Mouse (Mus musculus) kidney, adult 11 months (tissue): Measurements from ENCODE around the gene Ramp3.

ENCODE experiments used
- DNase-seq: peaks from one replicate; pipeline ENCODE4 v3.0.0; 2022

The Ramp3 gene

GRCm38 (mm10) chr11:6670826-6671225 is 12.5 kb downstream of the Ramp3 start:
- DNase-seq, result peak; percentile 76

GRCm38 (mm10) chr11:6674701-6675100 is 16.4 kb downstream of the Ramp3 start:
- no peak for DNase-seq

GRCm38 (mm10) chr11:6675402-6675801 is 17.1 kb downstream of the Ramp3 start:
- peak; percentile 70 for DNase-seq

- DNase-seq, result peak; percentile 29
These were observed 18.3 kb downstream of the Ramp3 start for GRCm38 (mm10) chr11:6676641-6677040.

- peak; percentile 49 for DNase-seq
These were observed 19.2 kb downstream of the Ramp3 start for GRCm38 (mm10) chr11:6677530-6677929.

- DNase-seq, result no peak
These were observed 21.5 kb downstream of the Ramp3 start for GRCm38 (mm10) chr11:6679694-6680396.

GRCm38 (mm10) chr11:6680397-6680818 is 22.1 kb downstream of the Ramp3 start:
- DNase-seq, result peak; percentile 84

- DNase-seq, result no peak
These were observed 26.4 kb downstream of the Ramp3 start for GRCm38 (mm10) chr11:6684741-6685140.

GRCm38 (mm10) chr11:6688888-6689287 is 30.6 kb downstream of the Ramp3 start:
- no peak for DNase-seq

GRCm38 (mm10) chr11:6692341-6692740 is 34.0 kb downstream of the Ramp3 start:
- no peak for DNase-seq

- DNase-seq, result no peak
These were observed 35.8 kb downstream of the Ramp3 start for GRCm38 (mm10) chr11:6694114-6694513.

GRCm38 (mm10) chr11:6695176-6695575 is 36.9 kb downstream of the Ramp3 start:
- DNase-seq, result peak; percentile 39

- no peak for DNase-seq
These were observed 38.2 kb downstream of the Ramp3 start for GRCm38 (mm10) chr11:6696551-6696950.

GRCm38 (mm10) chr11:6697751-6698150 is 39.4 kb downstream of the Ramp3 start:
- DNase-seq, result no peak

GRCm38 (mm10) chr11:6698281-6698680 is 40.0 kb downstream of the Ramp3 start:
- no peak for DNase-seq

- no peak for DNase-seq
These were observed 43.9 kb downstream of the Ramp3 start for GRCm38 (mm10) chr11:6702258-6702657.

GRCm38 (mm10) chr11:6704851-6705250 is 46.5 kb downstream of the Ramp3 start:
- DNase-seq, result no peak

- DNase-seq, result no peak
These were observed 47.2 kb downstream of the Ramp3 start for GRCm38 (mm10) chr11:6705516-6705915.

GRCm38 (mm10) chr11:6706796-6707195 is 48.5 kb downstream of the Ramp3 start:
- DNase-seq, result no peak

GRCm38 (mm10) chr11:6708437-6708836 is 50.1 kb downstream of the Ramp3 start:
- DNase-seq, result no peak

GRCm38 (mm10) chr11:6710409-6710808 is 52.1 kb downstream of the Ramp3 start:
- DNase-seq, result no peak

GRCm38 (mm10) chr11:6720746-6721145 is 62.4 kb downstream of the Ramp3 start:
- no peak for DNase-seq

- DNase-seq, result no peak
These were observed 68.6 kb downstream of the Ramp3 start for GRCm38 (mm10) chr11:6726921-6727320.
